In genomic region chr10:39541451-39541874, GRCm38 (mm10) we compare ENCODE assay signal across 9 mouse cellular contexts.
DNase-seq lines count a peak whose midpoint lies in the region; ATAC-seq lines count a peak whose summit lies in the region.
"Had no signal": no experiment of that assay in that cellular context is flagged by ENCODE, and none has a peak within 500 bp of the region (broad histone marks: within the 10 kb centered on the region; RNA-seq: fewer than 3 reads in every experiment).

No protein-coding gene starts in this region.

- H3K27me3 ChIP-seq in heart, embryonic 14.5 days (ENCODE audit: control insufficient read depth, insufficient read depth, low read length) = no peaks in the 10 kb centered on the region
- no peaks in the 10 kb centered on the region for H3K27me3 ChIP-seq in embryonic facial prominence, embryonic 11.5 days (ENCODE audit: control insufficient read depth, insufficient read depth, low read length)
- no peaks in the 10 kb centered on the region for H3K27me3 ChIP-seq in forebrain, embryonic 16.5 days (replicated peaks; ENCODE audit: control insufficient read depth, insufficient read depth, low read length)
- H3K27me3 ChIP-seq in midbrain, embryonic 11.5 days (ENCODE audit: control insufficient read depth, insufficient read depth, low read length) = no peaks in the 10 kb centered on the region
- H3K27me3 ChIP-seq: megakaryocyte, embryonic 14.5 days had no signal

- H3K36me3 ChIP-seq in heart, embryonic 14.5 days (ENCODE audit: control insufficient read depth, insufficient read depth, low read length) = peaks cover 9% of the 10 kb centered on the region; the same call in 1 of the 2 replicates
- H3K36me3 ChIP-seq in embryonic facial prominence, embryonic 11.5 days (replicated peaks; ENCODE audit: control insufficient read depth, insufficient read depth, low read depth, low read length) = no peaks in the 10 kb centered on the region
- no peaks in the 10 kb centered on the region; the same call in 1 of the 2 replicates for H3K36me3 ChIP-seq in forebrain, embryonic 16.5 days (ENCODE audit: control insufficient read depth, insufficient read depth)
- no peaks in the 10 kb centered on the region for H3K36me3 ChIP-seq in midbrain, embryonic 11.5 days (ENCODE audit: control insufficient read depth, insufficient read depth, low read length)

- intact Hi-C loops in heart, postnatal 36 days (cut with DNase I) = loop anchor here (5.0 kb wide), 1 partner anchor 71 kb away; the partner anchor contains the start of gene Traf3ip2

- peaks cover 14 to 31% of the 10 kb centered on the region in 2 experiments for H3K4me1 ChIP-seq in heart, embryonic 14.5 days (ENCODE audit: control insufficient read depth in 2 of 2, insufficient read depth in 2 of 2, low read length in 2 of 2)
- H3K4me1 ChIP-seq in embryonic facial prominence, embryonic 11.5 days (ENCODE audit: control insufficient read depth, insufficient read depth, low read length) = peaks cover 11% of the 10 kb centered on the region
- H3K4me1 ChIP-seq in forebrain, embryonic 16.5 days (replicated peaks; ENCODE audit: control insufficient read depth, insufficient read depth, low read length) = peaks cover 48% of the 10 kb centered on the region
- peaks cover 40% of the 10 kb centered on the region for H3K4me1 ChIP-seq in midbrain, embryonic 11.5 days (ENCODE audit: control insufficient read depth, insufficient read depth, low read length)

- no peak overlapping the region for H3K4me3 ChIP-seq in heart, embryonic 14.5 days (ENCODE audit: control insufficient read depth in 1 of 2, insufficient read depth in 1 of 2, low read depth in 1 of 2, low read length in 2 of 2)
- no peak overlapping the region for H3K4me3 ChIP-seq in embryonic facial prominence, embryonic 11.5 days (ENCODE audit: low read depth, low read length)
- no peak overlapping the region for H3K4me3 ChIP-seq in forebrain, embryonic 16.5 days (replicated peaks; ENCODE audit: low read length)
- no peak overlapping the region for H3K4me3 ChIP-seq in midbrain, embryonic 11.5 days (ENCODE audit: low read depth, low read length)
- H3K4me3 ChIP-seq: megakaryocyte, embryonic 14.5 days had no signal

- WGBS in heart, embryonic 14.5 days = 59% methylated on average over 6 of the region's 6 CpGs
- 43% methylated on average over 6 of the region's 6 CpGs for WGBS in embryonic facial prominence, embryonic 11.5 days
- 8% methylated on average over 6 of the region's 6 CpGs for WGBS in forebrain, embryonic 16.5 days
- 13% methylated on average over 6 of the region's 6 CpGs for WGBS in midbrain, embryonic 11.5 days

- peak overlapping the region in 1 of 2 experiments; percentile 41; a peak in 2 of 4 replicates for H3K27ac ChIP-seq in heart, embryonic 14.5 days (replicated peaks in 1 of 2; ENCODE audit: control insufficient read depth in 1 of 2, insufficient read depth in 1 of 2, low read depth in 2 of 2, low read length in 2 of 2)
- peak overlapping the region; percentile 78 for H3K27ac ChIP-seq in embryonic facial prominence, embryonic 11.5 days (replicated peaks; ENCODE audit: low read depth, low read length)
- peak overlapping the region; percentile 94 for H3K27ac ChIP-seq in forebrain, embryonic 16.5 days (ENCODE audit: low read length)
- H3K27ac ChIP-seq in midbrain, embryonic 11.5 days (ENCODE audit: low read depth, low read length) = peak overlapping the region; percentile 94

- H3K9ac ChIP-seq in heart, embryonic 14.5 days (ENCODE audit: low read length) = peak overlapping the region; percentile 21; the same call in 1 of the 2 replicates
- H3K9ac ChIP-seq in embryonic facial prominence, embryonic 11.5 days (replicated peaks; ENCODE audit: low read length) = peak overlapping the region; percentile 54
- peak overlapping the region; percentile 59 for H3K9ac ChIP-seq in forebrain, embryonic 16.5 days (replicated peaks; ENCODE audit: low read depth, low read length)
- H3K9ac ChIP-seq in midbrain, embryonic 11.5 days (ENCODE audit: low read length) = peak overlapping the region; percentile 52

- no peak for ATAC-seq in heart, embryonic 14.5 days (ENCODE audit: insufficient number of reproducible peaks, insufficient read depth, low FRiP score, low read depth)
- peak; percentile 53 for ATAC-seq in embryonic facial prominence, embryonic 11.5 days (replicated peaks; ENCODE audit: insufficient number of reproducible peaks, low FRiP score, low TSS enrichment, low read depth)
- peak; percentile 49 for ATAC-seq in forebrain, embryonic 16.5 days
- peak; percentile 82 for ATAC-seq in midbrain, embryonic 11.5 days (ENCODE audit: low FRiP score)

- no peaks in the 10 kb centered on the region for H3K9me3 ChIP-seq in heart, embryonic 14.5 days (ENCODE audit: control insufficient read depth, low read length)
- H3K9me3 ChIP-seq in embryonic facial prominence, embryonic 11.5 days (replicated peaks; ENCODE audit: control insufficient read depth, low read length) = no peaks in the 10 kb centered on the region
- H3K9me3 ChIP-seq in forebrain, embryonic 16.5 days (ENCODE audit: control insufficient read depth, low read length) = no peaks in the 10 kb centered on the region
- no peaks in the 10 kb centered on the region for H3K9me3 ChIP-seq in midbrain, embryonic 11.5 days (ENCODE audit: control insufficient read depth, low read length)
- H3K9me3 ChIP-seq: megakaryocyte, embryonic 14.5 days had no signal

- DNase-seq in heart, postnatal 36 days = no peak
- no peak for DNase-seq in embryonic facial prominence, embryonic 11.5 days (ENCODE audit: low spot score)
- DNase-seq in midbrain, embryonic 11.5 days (ENCODE audit: low spot score, missing footprints) = peak; percentile 97
- DNase-seq in spleen, adult 18-20 months = no peak
- no peak for DNase-seq in urinary bladder, adult 2 months (ENCODE audit: low spot score)
- DNase-seq in cerebellum, postnatal 25 days = no peak

- H3K4me2 ChIP-seq in heart, embryonic 14.5 days (ENCODE audit: low read length) = no peak overlapping the region
- no peak overlapping the region for H3K4me2 ChIP-seq in embryonic facial prominence, embryonic 11.5 days (ENCODE audit: low read depth, low read length)
- H3K4me2 ChIP-seq in forebrain, embryonic 16.5 days (ENCODE audit: low read length) = peak overlapping the region; percentile 19; the same call in 1 of the 2 replicates
- no peak overlapping the region for H3K4me2 ChIP-seq in midbrain, embryonic 11.5 days
